ENCODE assay signal across 9 mouse cellular contexts in the genomic region with DNA sequence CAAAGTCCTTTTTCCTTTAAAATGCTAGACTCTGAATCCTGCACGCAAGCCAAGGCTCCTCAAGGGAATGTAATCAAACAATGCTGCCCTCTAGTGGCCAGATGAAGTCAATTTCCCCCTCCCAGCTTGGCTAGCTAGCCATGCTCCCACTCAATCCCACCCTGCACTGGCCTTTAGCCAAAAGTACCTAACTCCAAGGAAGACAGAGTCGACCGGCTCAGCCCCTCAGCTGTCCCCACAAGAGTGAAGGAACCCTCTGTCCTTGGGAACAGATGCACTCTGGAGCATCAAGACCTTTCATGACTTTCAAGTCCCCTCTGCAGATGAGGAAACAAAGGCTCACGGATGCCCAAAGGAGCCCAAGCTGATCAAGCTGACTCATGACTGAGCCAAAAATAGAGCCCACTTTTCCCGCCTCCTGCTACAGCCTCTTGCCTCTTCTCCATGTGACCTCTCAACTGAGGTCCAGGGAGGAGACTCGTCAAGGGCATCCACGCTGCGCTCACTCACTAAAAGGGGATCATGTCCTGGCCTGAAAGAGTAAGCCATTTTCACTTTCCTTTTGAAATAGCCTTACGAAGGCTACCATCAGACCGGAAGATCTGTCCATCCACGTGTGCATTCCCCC. TPM values are rescaled to one million over a fixed set of nuclear protein-coding genes. Genes with fewer than 3 reads are reported as not detected.
DNase-seq lines count a peak whose midpoint lies in the region; ATAC-seq and TF ChIP-seq lines count a peak whose summit lies in the region.
"Had no signal": no experiment of that assay in that cellular context is flagged by ENCODE, and none has a peak within 500 bp of the region (broad histone marks: within the 10 kb centered on the region; RNA-seq: fewer than 3 reads in every experiment).

No protein-coding gene starts in this region.

- H3K4me3 ChIP-seq in gastrocnemius, adult 2 months = no peak overlapping the region
- H3K4me3 ChIP-seq in embryonic facial prominence, embryonic 10.5 days = no peak overlapping the region
- H3K4me3 ChIP-seq in heart, postnatal 0 days (ENCODE audit: low read depth, low read length) = no peak overlapping the region
- H3K4me3 ChIP-seq in layer of hippocampus, adult 2 months = no peak overlapping the region
- no peak overlapping the region for H3K4me3 ChIP-seq in macrophage (ENCODE audit: inconsistent target)
- no peak overlapping the region for H3K4me3 ChIP-seq in small intestine, adult 2 months (ENCODE audit: low read depth, low read length)
- H3K4me3 ChIP-seq: limb, embryonic 15.5 days had no signal

- peaks cover 22% of the 10 kb centered on the region for H3K4me1 ChIP-seq in embryonic facial prominence, embryonic 10.5 days
- peaks cover 10% of the 10 kb centered on the region; the same call in 1 of the 2 replicates for H3K4me1 ChIP-seq in heart, postnatal 0 days (ENCODE audit: control insufficient read depth, insufficient read depth)
- H3K4me1 ChIP-seq in small intestine, adult 2 months (ENCODE audit: control insufficient read depth, insufficient read depth, insufficient read length, low read length) = no peaks in the 10 kb centered on the region

- TF ChIP-seq EP300 in heart, postnatal 0 days (IDR thresholded peaks at IDR 0.05; ENCODE audit: low read depth) = no peak

- H3K79me2 ChIP-seq in macrophage (ENCODE audit: inconsistent target) = no peaks in the 10 kb centered on the region

- H3K9ac ChIP-seq in heart, postnatal 0 days (replicated peaks; ENCODE audit: low read depth, low read length) = no peak overlapping the region
- H3K9ac ChIP-seq: limb, embryonic 15.5 days had no signal

- intact Hi-C loops in gastrocnemius, adult 2 months (cut with DNase I) = loop anchor here (5.0 to 10.0 kb wide), 2 partner anchors 325 to 513 kb away; no protein-coding TSS in a partner anchor

- H3K27me3 ChIP-seq in embryonic facial prominence, embryonic 10.5 days (replicated peaks; ENCODE audit: low read depth, poor library complexity, severe bottlenecking) = no peaks in the 10 kb centered on the region
- no peaks in the 10 kb centered on the region for H3K27me3 ChIP-seq in heart, postnatal 0 days (ENCODE audit: control insufficient read depth, insufficient read depth, low read length)
- no peaks in the 10 kb centered on the region for H3K27me3 ChIP-seq in small intestine, adult 2 months (ENCODE audit: control insufficient read depth, insufficient read depth, low read length)
- H3K27me3 ChIP-seq: limb, embryonic 15.5 days had no signal

- peaks cover 4% of the 10 kb centered on the region for H3K36me3 ChIP-seq in embryonic facial prominence, embryonic 10.5 days (replicated peaks)
- no peaks in the 10 kb centered on the region for H3K36me3 ChIP-seq in heart, postnatal 0 days (replicated peaks; ENCODE audit: control insufficient read depth, insufficient read depth, low read length)
- H3K36me3 ChIP-seq in macrophage (ENCODE audit: inconsistent target) = 0 out of 2 replicates have a peak, but pooled peaks cover 2% of the 10 kb centered on the region
- no peaks in the 10 kb centered on the region for H3K36me3 ChIP-seq in small intestine, adult 2 months (ENCODE audit: control insufficient read depth, insufficient read depth, low read length)
- H3K36me3 ChIP-seq: limb, embryonic 15.5 days had no signal

- 58% methylated on average over 11 of the region's 11 CpGs for WGBS in embryonic facial prominence, embryonic 10.5 days
- WGBS in heart, postnatal 0 days = 36% methylated on average over 11 of the region's 11 CpGs
- 36% methylated on average over 11 of the region's 11 CpGs for WGBS in macrophage (ENCODE audit: missing documents)
- WGBS in small intestine, adult 2 months = 55% methylated on average over 11 of the region's 11 CpGs

- peak; percentile 60 for DNase-seq in gastrocnemius, adult 2 months
- no peak for DNase-seq in gastrocnemius, postnatal 25 days
- DNase-seq in adrenal gland, postnatal 10 days = peak; percentile 65
- peak; percentile 69 for DNase-seq in embryonic facial prominence, embryonic 10.5 days (ENCODE audit: low spot score)
- peak; percentile 55 for DNase-seq in heart, postnatal 0 days (ENCODE audit: low spot score)
- peak in 1 of 2 experiments; percentile 69 for DNase-seq in layer of hippocampus, adult 2 months (ENCODE audit: low spot score in 2 of 2)

- no peak for TF ChIP-seq POLR2A in small intestine, adult 2 months (IDR thresholded peaks at IDR 0.05; ENCODE audit: low read depth, low read length)

- ATAC-seq in heart, postnatal 0 days (ENCODE audit: insufficient read depth, low read depth) = peak; percentile 60

- H3K9me3 ChIP-seq in embryonic facial prominence, embryonic 10.5 days = no peaks in the 10 kb centered on the region
- H3K9me3 ChIP-seq in heart, postnatal 0 days (replicated peaks; ENCODE audit: control insufficient read depth, low read length) = no peaks in the 10 kb centered on the region
- H3K9me3 ChIP-seq: limb, embryonic 15.5 days had no signal

- TF ChIP-seq CTCF in gastrocnemius, adult 2 months (IDR thresholded peaks at IDR 0.05) = peak; percentile 85
- TF ChIP-seq CTCF in heart, postnatal 0 days (IDR thresholded peaks at IDR 0.05; ENCODE audit: low read depth) = peak; percentile 69
- peak; percentile 89 for TF ChIP-seq CTCF in layer of hippocampus, adult 2 months (conservative IDR thresholded peaks at IDR 0.05)
- peak; percentile 63; the same call in 1 of the 2 replicates for TF ChIP-seq CTCF in small intestine, adult 2 months (IDR thresholded peaks at IDR 0.05; ENCODE audit: extremely low read depth, insufficient read length, insufficient replicate concordance, low read depth, low read length)

- H3K27ac ChIP-seq in gastrocnemius, adult 2 months = no peak overlapping the region
- H3K27ac ChIP-seq in embryonic facial prominence, embryonic 10.5 days (replicated peaks) = no peak overlapping the region
- H3K27ac ChIP-seq in heart, postnatal 0 days (ENCODE audit: low read depth) = no peak overlapping the region
- H3K27ac ChIP-seq in layer of hippocampus, adult 2 months = peak overlapping the region; percentile 65; the same call in 1 of the 2 replicates
- H3K27ac ChIP-seq in macrophage = peak overlapping the region; percentile 69
- no peak overlapping the region for H3K27ac ChIP-seq in small intestine, adult 2 months (ENCODE audit: insufficient read depth, low read depth, low read length)
- H3K27ac ChIP-seq: limb, embryonic 15.5 days had no signal

- no peak overlapping the region for H3K4me2 ChIP-seq in heart, postnatal 0 days (ENCODE audit: low read depth, low read length)
- H3K4me2 ChIP-seq: limb, embryonic 15.5 days had no signal

RNA-seq across cellular contexts. Expression of a gene that starts 32.1 kb away (rescaled TPM):
- total RNA-seq in gastrocnemius, adult 2 months (2021) = 1 to 10 TPM; 2.1 to 3.5 TPM
- 1 to 10 TPM; 3.9 to 4.6 TPM for total RNA-seq in gastrocnemius, postnatal 25 days (2021)
- total RNA-seq in adrenal gland, postnatal 10 days (2021) = 10 to 100 TPM in 1 of 2 experiments, 1 to 10 TPM in 1; 9.7 to 14.4 TPM
- 12.7 and 13.4 TPM in 2 replicates for polyA plus RNA-seq in embryonic facial prominence, embryonic 10.5 days (2016; fragmentation: Nextera tagmentation; extraction: Ambion mirVana)
- 7.9 and 9.8 TPM in 2 replicates for total RNA-seq in heart, postnatal 0 days (2014; rRNA removed; ENCODE audit: low replicate concordance)
- 7.5 and 7.7 TPM in 2 replicates for polyA plus RNA-seq in heart, postnatal 0 days (2015; fragmentation: Nextera tagmentation; extraction: Ambion mirVana)
- total RNA-seq in layer of hippocampus, adult 2 months (2021) = 10 to 100 TPM; 47.3 to 54.1 TPM
- total RNA-seq in macrophage (2018; cell fraction: chromatin; rRNA removed) = 10 to 100 TPM; 10.2 to 58.9 (median 33.1) TPM
- total RNA-seq in macrophage (2018; cell fraction: cytosol; rRNA removed) = 10 to 100 TPM in 21 of 26 experiments, 1 to 10 TPM in 5; 8.9 to 12.7 (median 11.0) TPM
- total RNA-seq in macrophage (2018; cell fraction: nucleus; rRNA removed) = 10 to 100 TPM in 19 of 26 experiments, 1 to 10 TPM in 7; 3.1 to 34.1 (median 15.8) TPM
- 7.7 to 12.6 TPM (median 8.8 TPM) in 3 replicates for polyA plus RNA-seq in macrophage (2018)
- 6.2 and 7.5 TPM in 2 replicates for polyA plus RNA-seq in small intestine, adult 2 months (2012; rRNA removed)

Comparison
In these comparisons a context has a peak if more than half of its experiments do, and no peak if none do; other contexts are left out.
1. H3K27ac ChIP-seq: peak in layer of hippocampus, adult 2 months (single experiment) and macrophage (single experiment); none in gastrocnemius, adult 2 months (single experiment), embryonic facial prominence, embryonic 10.5 days (single experiment), heart, postnatal 0 days (single experiment) and small intestine, adult 2 months (single experiment).
2. Peak in every context shown above with its lines, with median percentiles within 50 percentile points of each other: CTCF ChIP-seq.